Mouse (Mus musculus) adipose tissue, adult 10 weeks (tissue): ENCODE data around the gene Notch3. TPM values are rescaled to one million over a fixed set of nuclear protein-coding genes. Genes with fewer than 3 reads are reported as not detected.

Experiments
- polyA plus RNA-seq: library from polyadenylated mRNA; stranded (reverse); fragments of 350-450 nt; fragmentation: Illumina TruSeq; extraction: RNeasy Lipid Tissue Mini Kit (QIAGEN cat#74804); gene quantifications from one replicate; pipeline ENCODE4 v1.2.3, GENCODE M21; 2014; ENCODE audit warnings: low read depth, low replicate concordance

The Notch3 gene
- 20.0 TPM for polyA plus RNA-seq

GRCm38 (mm10) chr17:32166687-32167086, at the start of gene Notch3:
Gene Notch3, minus strand, starts transcription at chr17:32166852.

GRCm38 (mm10) chr17:32188863-32189636, 22.4 kb upstream of the Notch3 start, which contains the start of gene Ephx3:
Gene Ephx3, minus strand, starts transcription at chr17:32189549.

Other genes starting within 250 kb of the Notch3 start
- gene Rrp1b, start 130.8 kb downstream of the Notch3 start, polyA plus RNA-seq = 11.1 TPM
- gene Hsf2bp, start 130.5 kb downstream of the Notch3 start, polyA plus RNA-seq = 4.7 TPM
- gene Ephx3, start 22.7 kb upstream of the Notch3 start, polyA plus RNA-seq = 1.5 TPM
- gene Brd4, start 117.9 kb upstream of the Notch3 start, polyA plus RNA-seq = 43.8 TPM
- gene Akap8, start 154.4 kb upstream of the Notch3 start, polyA plus RNA-seq = 74.3 TPM
- 122 TPM for gene Akap8l, start 183.8 kb upstream of the Notch3 start, polyA plus RNA-seq
- 25.2 TPM for gene Wiz, start 222.6 kb upstream of the Notch3 start, polyA plus RNA-seq
- 2.2 TPM for gene Rasal3, start 236.7 kb upstream of the Notch3 start, polyA plus RNA-seq